12 mouse cellular contexts compared by ENCODE assay signal in the genomic region with DNA sequence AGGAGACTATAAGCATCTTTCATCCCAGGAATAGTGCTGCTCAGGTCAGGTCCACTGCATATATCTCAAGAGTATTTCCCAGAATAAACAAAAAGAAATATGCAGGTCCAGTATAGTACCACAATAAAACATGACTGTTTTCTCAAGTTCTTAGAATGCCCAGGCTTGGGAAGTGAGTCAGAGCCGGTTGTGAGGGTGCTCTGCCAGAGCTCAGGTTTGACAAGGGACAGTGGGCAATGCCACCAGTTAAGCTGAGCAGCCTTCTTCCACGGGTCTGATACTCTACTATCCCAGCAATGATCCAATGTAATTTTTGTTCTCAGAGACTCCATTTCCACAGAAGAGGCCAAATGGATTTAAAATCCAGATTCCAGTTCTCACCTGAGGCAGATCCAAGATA. TPM values are rescaled to one million over a fixed set of nuclear protein-coding genes. Genes with fewer than 3 reads are reported as not detected.
DNase-seq lines count a peak whose midpoint lies in the region; ATAC-seq and TF ChIP-seq lines count a peak whose summit lies in the region.
"Had no signal": no experiment of that assay in that cellular context is flagged by ENCODE, and none has a peak within 500 bp of the region (broad histone marks: within the 10 kb centered on the region; RNA-seq: fewer than 3 reads in every experiment).

No protein-coding gene starts in this region.

- no peak overlapping the region for H3K9ac ChIP-seq in kidney, postnatal 0 days (ENCODE audit: low read depth, low read length)
- no peak overlapping the region; the same call in 1 of the 2 replicates for H3K9ac ChIP-seq in ES-E14 (ENCODE audit: insufficient read depth, low read depth, low read length, poor library complexity, severe bottlenecking)
- peak overlapping the region; percentile 17 for H3K9ac ChIP-seq in midbrain, embryonic 16.5 days (ENCODE audit: low read depth, low read length)

- H3K9me3 ChIP-seq in heart, embryonic 10.5 days = no peaks in the 10 kb centered on the region
- no peaks in the 10 kb centered on the region for H3K9me3 ChIP-seq in kidney, postnatal 0 days (replicated peaks; ENCODE audit: low read length)
- no peaks in the 10 kb centered on the region for H3K9me3 ChIP-seq in ES-E14 (ENCODE audit: control insufficient read depth, insufficient read depth, low read depth, low read length)
- no peaks in the 10 kb centered on the region for H3K9me3 ChIP-seq in midbrain, embryonic 16.5 days (replicated peaks; ENCODE audit: control insufficient read depth, low read length, poor library complexity, severe bottlenecking)
- H3K9me3 ChIP-seq: embryonic facial prominence, embryonic 10.5 days had no signal

- no peak for DNase-seq in heart, embryonic 10.5 days (ENCODE audit: low spot score)
- no peak for DNase-seq in heart, adult 9 months (ENCODE audit: low spot score in 2 of 2)
- no peak for DNase-seq in kidney, postnatal 0 days (ENCODE audit: low spot score)
- no peak for DNase-seq in kidney, postnatal 14 days
- no peak for DNase-seq in ES-E14 (ENCODE audit: low read depth, low spot score)
- DNase-seq in right cerebral cortex, postnatal 25 days = no peak
- DNase-seq: cerebellum, adult 8-10 months; kidney, postnatal 4 days had no signal

- no peaks in the 10 kb centered on the region for H3K27me3 ChIP-seq in heart, embryonic 10.5 days (ENCODE audit: insufficient read depth, poor library complexity, severe bottlenecking)
- H3K27me3 ChIP-seq in kidney, postnatal 0 days (ENCODE audit: insufficient read depth, low read length) = no peaks in the 10 kb centered on the region
- H3K27me3 ChIP-seq in midbrain, embryonic 16.5 days (ENCODE audit: control insufficient read depth, insufficient read depth, low read depth, low read length) = no peaks in the 10 kb centered on the region

- WGBS in heart, embryonic 10.5 days = 52% methylated on average over 2 of the region's 2 CpGs
- 57% methylated on average over 2 of the region's 2 CpGs for WGBS in kidney, postnatal 0 days
- WGBS in midbrain, embryonic 16.5 days = 70% methylated on average over 2 of the region's 2 CpGs

- no peaks in the 10 kb centered on the region; the same call in 1 of the 2 replicates for H3K36me3 ChIP-seq in heart, embryonic 10.5 days
- H3K36me3 ChIP-seq in kidney, postnatal 0 days (ENCODE audit: insufficient read depth, low read length) = no peaks in the 10 kb centered on the region
- H3K36me3 ChIP-seq in ES-E14 (ENCODE audit: control insufficient read depth, insufficient read depth, low read length, poor library complexity, severe bottlenecking) = peaks cover 6% of the 10 kb centered on the region
- H3K36me3 ChIP-seq in midbrain, embryonic 16.5 days (ENCODE audit: control insufficient read depth, insufficient read depth, low read length) = no peaks in the 10 kb centered on the region
- H3K36me3 ChIP-seq: embryonic facial prominence, embryonic 10.5 days had no signal

- in situ Hi-C loops in ES-E14 (cut with MboI; ENCODE audit: low sequenced_read_pairs in 2 of 2, unreplicated experiment in 2 of 2) = no loop called here

- peak overlapping the region; percentile 85 for H3K4me3 ChIP-seq in heart, embryonic 10.5 days
- H3K4me3 ChIP-seq in kidney, postnatal 0 days (replicated peaks; ENCODE audit: low read depth, low read length) = no peak overlapping the region
- peak overlapping the region; percentile 19 to 87; a peak in 3 of 4 replicates for H3K4me3 ChIP-seq in ES-E14 (ENCODE audit: insufficient read depth in 1 of 2, low read depth in 1 of 2, low read length in 2 of 2, poor library complexity in 1 of 2, severe bottlenecking in 1 of 2)
- H3K4me3 ChIP-seq in midbrain, embryonic 16.5 days (ENCODE audit: low read depth, low read length) = peak overlapping the region; percentile 80

- ATAC-seq in kidney, postnatal 0 days (replicated peaks; ENCODE audit: low FRiP score, low read depth) = no peak
- ATAC-seq in midbrain, embryonic 16.5 days = no peak
- no peak for ATAC-seq in frontal cortex, adult (ENCODE audit: low TSS enrichment)

- peak overlapping the region; percentile 100; the same call in 1 of the 2 replicates for H3K4me2 ChIP-seq in kidney, postnatal 0 days (ENCODE audit: low read length)
- H3K4me2 ChIP-seq in midbrain, embryonic 16.5 days (ENCODE audit: low read length) = peak overlapping the region; percentile 94

- peak overlapping the region; percentile 91; the same call in 1 of the 2 replicates for H3K27ac ChIP-seq in heart, embryonic 10.5 days
- H3K27ac ChIP-seq in kidney, postnatal 0 days = no peak overlapping the region
- no peak overlapping the region for H3K27ac ChIP-seq in ES-E14 (ENCODE audit: insufficient read depth, low read depth, low read length, poor library complexity, severe bottlenecking)
- peak overlapping the region; percentile 89; the same call in 1 of the 2 replicates for H3K27ac ChIP-seq in midbrain, embryonic 16.5 days (ENCODE audit: low read length)
- H3K27ac ChIP-seq: liver, embryonic 14.5 days had no signal

- no peak for TF ChIP-seq CTCF in kidney, postnatal 0 days (IDR thresholded peaks at IDR 0.05; ENCODE audit: low read depth)

- H3K4me1 ChIP-seq in heart, embryonic 10.5 days = peaks cover 21% of the 10 kb centered on the region
- H3K4me1 ChIP-seq in kidney, postnatal 0 days (replicated peaks; ENCODE audit: insufficient read depth, low read length) = 0 out of 2 replicates have a peak, but pooled peaks cover 9% of the 10 kb centered on the region
- H3K4me1 ChIP-seq in ES-E14 (ENCODE audit: control insufficient read depth in 2 of 2, insufficient read depth in 2 of 2, low read length in 2 of 2, poor library complexity in 1 of 2) = peaks cover 0 to 5% of the 10 kb centered on the region in 2 experiments; a peak in 1 of 4 replicates
- H3K4me1 ChIP-seq in midbrain, embryonic 16.5 days (ENCODE audit: control insufficient read depth, insufficient read depth, low read length) = peaks cover 10% of the 10 kb centered on the region

TF ChIP-seq in ES-E14, 5 proteins besides CTCF, POLR2A, EP300 and RAD21:
- TF ChIP-seq ZC3H11A (IDR thresholded peaks at IDR 0.05; ENCODE audit: borderline replicate concordance, low read depth, low read length) = no peak

RNA-seq across cellular contexts. Expression of a gene that starts 2.3 kb away (rescaled TPM):
- 121 and 191 TPM in 2 replicates for polyA plus RNA-seq in heart, embryonic 10.5 days (2016; fragmentation: Nextera tagmentation; extraction: Ambion mirVana)
- polyA plus RNA-seq in kidney, postnatal 0 days (2015; fragmentation: Nextera tagmentation; extraction: Ambion mirVana) = 40.8 and 42.8 TPM in 2 replicates
- 154 and 300 TPM in 2 replicates for total RNA-seq in ES-E14 (2012; rRNA removed)
- polyA plus RNA-seq in midbrain, embryonic 16.5 days (2015; fragmentation: Nextera tagmentation; extraction: Ambion mirVana) = 470 and 501 TPM in 2 replicates

Comparison
In these comparisons a context has a peak if more than half of its experiments do, and no peak if none do; other contexts are left out.
1. H3K27ac ChIP-seq: peak in heart, embryonic 10.5 days (single experiment) and midbrain, embryonic 16.5 days (single experiment); none in kidney, postnatal 0 days (single experiment) and ES-E14 (single experiment).